Mouse (Mus musculus) heart, adult 2 months (tissue): ENCODE results near the gene Galnt18.

Experiments used
- CTCF ChIP-seq: fragments of 200-600 bp; IDR thresholded peaks from 2 replicates; pipeline ENCODE4 v1.8.1; 2022; ENCODE audit warnings: antibody characterized with exemption, mild to moderate bottlenecking, moderate library complexity
- EP300 ChIP-seq: fragments of 200-500 bp; IDR thresholded peaks from 2 replicates; pipeline ENCODE4 v1.6.1; 2011; ENCODE audit warnings: low read depth, low read length, control low read depth; ENCODE audit not compliant: insufficient read depth
- POLR2A ChIP-seq: fragments of 200-500 bp; IDR thresholded peaks from 2 replicates; pipeline ENCODE4 v1.6.1; 2011; ENCODE audit warnings: mild to moderate bottlenecking, low read depth, low read length, control low read depth; ENCODE audit not compliant: insufficient read depth

- TF ChIP-seq CTCF (no peak), EP300 (no peak), POLR2A (no peak)
These were observed 5.7 kb upstream of the Galnt18 start for GRCm38 (mm10) chr7:111785478-111785877.
